Mouse (Mus musculus): ENCODE data around the gene Vps50.

GRCm38 (mm10) chr6:3543862-3544261 lies 45.7 kb downstream of the Vps50 start:
- no peak for TF ChIP-seq SMC3 (IDR thresholded peaks at IDR 0.05; ENCODE audit: low read depth, low read length)
- TF ChIP-seq EP300 (IDR thresholded peaks at IDR 0.05; ENCODE audit: low read length), result no peak
- no peak for TF ChIP-seq CTCF (conservative IDR thresholded peaks at IDR 0.05 in 1 of 2, IDR thresholded peaks at IDR 0.05 in 1 of 2; ENCODE audit: low read depth in 2 of 2, low read length in 2 of 2)
- no peak for TF ChIP-seq CHD2 (IDR thresholded peaks at IDR 0.05; ENCODE audit: low read length)
- no peak for TF ChIP-seq ZNF384 (IDR thresholded peaks at IDR 0.05; ENCODE audit: low read depth, low read length)
- TF ChIP-seq POLR2A (IDR thresholded peaks at IDR 0.05; ENCODE audit: low read depth, low read length), result no peak
- TF ChIP-seq ZMIZ1 (IDR thresholded peaks at IDR 0.05; ENCODE audit: low read depth, low read length), result no peak
- TF ChIP-seq NRF1 (IDR thresholded peaks at IDR 0.05; ENCODE audit: low read depth, low read length), result no peak
- no peak for TF ChIP-seq TBP (conservative IDR thresholded peaks at IDR 0.05; ENCODE audit: low read depth, low read length)

All from CH12.LX (cell line).